Mouse (Mus musculus): ENCODE results near the gene Hopx.

DNA sequence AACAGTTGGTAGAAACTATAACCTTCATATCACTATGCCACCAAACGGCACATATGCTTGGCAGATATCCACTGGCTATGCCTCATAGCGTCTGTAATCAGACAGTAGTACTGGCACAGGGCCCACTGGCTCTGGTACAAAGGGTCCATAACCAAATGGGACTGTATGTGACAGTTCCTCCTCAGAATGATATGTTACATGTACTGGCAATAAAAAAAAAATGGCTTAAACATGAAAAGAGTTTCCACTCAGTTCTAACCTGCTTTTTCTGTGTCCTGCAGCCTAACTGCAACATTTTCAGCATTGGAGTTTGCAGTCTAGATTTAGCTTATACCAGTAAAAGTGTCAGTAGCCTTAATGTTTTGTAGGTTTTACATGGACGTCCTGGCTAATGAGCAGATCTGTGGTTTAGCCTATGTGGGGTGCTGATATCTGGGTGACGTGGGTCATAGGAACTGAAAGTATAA lies 9.9 kb upstream of the Hopx start:
- TF ChIP-seq GATA1 (IDR thresholded peaks at IDR 0.05; ENCODE audit: low read length) (no peak), TAL1 (IDR thresholded peaks at IDR 0.05; ENCODE audit: low read length) (no peak)
